Mouse (Mus musculus) E14TG2a.4 (cell line): Measurements from ENCODE around the gene Wnt10a.
A peak's percentile ranks its signal among the peaks of the same experiment; 100 is the strongest.

Source experiments
- CTCF ChIP-seq: conservative IDR thresholded peaks from 2 replicates; pipeline ENCODE4 v1.5.1; 2014; ENCODE audit warnings: low read length
- NANOG ChIP-seq: IDR thresholded peaks from 2 replicates; pipeline ENCODE4 v1.6.1; 2014; ENCODE audit warnings: borderline replicate concordance, low read length, mixed read lengths

DNA sequence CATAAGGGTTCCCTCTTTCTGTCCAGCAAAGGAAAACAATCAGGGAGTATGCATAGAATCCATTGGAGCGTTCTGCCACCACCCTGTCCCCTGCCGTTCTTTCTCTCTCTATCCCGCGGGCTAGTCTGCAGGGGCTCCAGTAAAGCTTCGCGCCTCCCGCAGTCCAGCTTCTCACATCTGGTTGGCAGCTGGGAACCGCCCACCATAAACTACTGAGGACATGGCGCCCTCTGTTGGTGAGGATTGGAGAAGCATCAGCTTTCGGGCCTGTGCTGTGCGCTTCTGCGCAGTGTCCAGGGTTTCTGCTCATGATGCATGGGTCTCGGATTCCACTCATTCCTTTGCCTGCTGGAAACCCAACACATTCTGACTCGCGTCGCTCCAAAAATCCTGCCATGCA lies 16.8 kb downstream of the Wnt10a start:
- TF ChIP-seq CTCF (peak; percentile 82), NANOG (no peak)
